In genomic region chr15:76979799-76980198, GRCm38 (mm10) we compare ENCODE assay signal across 22 mouse cellular contexts. TPM values are rescaled to one million over a fixed set of nuclear protein-coding genes. Genes with fewer than 3 reads are reported as not detected.
DNase-seq lines count a peak whose midpoint lies in the region.
"Had no signal": no experiment of that assay in that cellular context is flagged by ENCODE, and none has a peak within 500 bp of the region (broad histone marks: within the 10 kb centered on the region; RNA-seq: fewer than 3 reads in every experiment).

No protein-coding gene starts in this region.

- 0 out of 2 replicates have a peak, but pooled peaks cover 4% of the 10 kb centered on the region for H3K27me3 ChIP-seq in heart, embryonic 10.5 days (ENCODE audit: insufficient read depth, poor library complexity, severe bottlenecking)
- H3K27me3 ChIP-seq: embryonic facial prominence, embryonic 12.5 days; embryonic facial prominence, embryonic 15.5 days; heart, embryonic 12.5 days; intestine, embryonic 15.5 days had no signal

- peak overlapping the region; percentile 12 for H3K27ac ChIP-seq in heart, embryonic 10.5 days
- peak overlapping the region; percentile 79 for H3K27ac ChIP-seq in brown adipose tissue, adult 24 weeks (replicated peaks; ENCODE audit: low read depth, low read length)
- H3K27ac ChIP-seq: embryonic facial prominence, embryonic 12.5 days; embryonic facial prominence, embryonic 15.5 days; gastrocnemius, adult 2 months; hindbrain, embryonic 10.5 days; hindbrain, embryonic 13.5 days; intestine, embryonic 15.5 days had no signal

- peak; percentile 42 to 81 for DNase-seq in adrenal gland, adult (ENCODE audit: inconsistent age in 2 of 2, low spot score in 1 of 2)
- no peak for DNase-seq in adrenal gland, adult 18-20 months (ENCODE audit: low spot score in 2 of 2)
- DNase-seq in heart, embryonic 10.5 days (ENCODE audit: low spot score) = no peak
- DNase-seq in heart, postnatal 4 days = no peak
- DNase-seq in adrenal gland, postnatal 10 days = peak; percentile 35
- DNase-seq in kidney, postnatal 10 days = no peak
- no peak for DNase-seq in urinary bladder, adult 18-20 months (ENCODE audit: low spot score in 2 of 2)
- DNase-seq: cerebellum, adult 18-20 months; cerebellum, adult 9-11 months; cerebellum, postnatal 25 days; forebrain, postnatal 0 days; gastrocnemius, adult 2 months; gastrocnemius, postnatal 14 days; heart, postnatal 14 days; kidney, adult 11 months had no signal

- 73% methylated on average over 4 of the region's 4 CpGs for WGBS in heart, embryonic 10.5 days

- no peak overlapping the region for H3K4me3 ChIP-seq in heart, embryonic 10.5 days
- no peak overlapping the region for H3K4me3 ChIP-seq in brown adipose tissue, adult 24 weeks (ENCODE audit: insufficient read depth, low read depth, low read length)
- H3K4me3 ChIP-seq: embryonic facial prominence, embryonic 12.5 days; embryonic facial prominence, embryonic 15.5 days; gastrocnemius, adult 2 months; heart, embryonic 12.5 days; hindbrain, embryonic 10.5 days; hindbrain, embryonic 13.5 days; intestine, embryonic 15.5 days had no signal

- no peaks in the 10 kb centered on the region for H3K4me1 ChIP-seq in heart, embryonic 10.5 days
- H3K4me1 ChIP-seq in brown adipose tissue, adult 24 weeks (ENCODE audit: control insufficient read depth, insufficient read depth, insufficient read length, low read length) = 0 out of 2 replicates have a peak, but pooled peaks cover 4% of the 10 kb centered on the region
- H3K4me1 ChIP-seq: embryonic facial prominence, embryonic 12.5 days; heart, embryonic 12.5 days; intestine, embryonic 15.5 days had no signal

- no peaks in the 10 kb centered on the region for H3K36me3 ChIP-seq in heart, embryonic 10.5 days
- H3K36me3 ChIP-seq: embryonic facial prominence, embryonic 12.5 days; embryonic facial prominence, embryonic 15.5 days; heart, embryonic 12.5 days; hindbrain, embryonic 10.5 days; hindbrain, embryonic 13.5 days; intestine, embryonic 15.5 days had no signal

- H3K9me3 ChIP-seq in heart, embryonic 10.5 days = no peaks in the 10 kb centered on the region
- H3K9me3 ChIP-seq: embryonic facial prominence, embryonic 12.5 days; embryonic facial prominence, embryonic 15.5 days; hindbrain, embryonic 10.5 days; hindbrain, embryonic 13.5 days; intestine, embryonic 15.5 days had no signal

RNA-seq across cellular contexts. Expression of gene 1110038F14Rik, which starts 31.5 kb away (rescaled TPM):
- 10 to 100 TPM; 33.6 to 36.3 TPM for total RNA-seq in adrenal gland, adult 18-20 months (2021)
- 50.5 and 57.3 TPM in 2 replicates for polyA plus RNA-seq in heart, embryonic 10.5 days (2016; fragmentation: Nextera tagmentation; extraction: Ambion mirVana)
- total RNA-seq in heart, postnatal 4 days (2021) = 10 to 100 TPM; 27.7 to 30.0 TPM
- 10 to 100 TPM; 38.5 to 44.6 TPM for total RNA-seq in adrenal gland, postnatal 10 days (2021)
- 17.0 and 17.4 TPM in 2 replicates for polyA plus RNA-seq in brown adipose tissue, adult 24 weeks (2012; ENCODE audit: insufficient read depth, insufficient read length, missing spikeins)

RNA-seq across cellular contexts. Expression of gene Zfp647, which starts 54.6 kb away (rescaled TPM):
- 1 to 10 TPM; 2.2 to 3.4 TPM for total RNA-seq in adrenal gland, adult 18-20 months (2021)
- 11.0 and 16.8 TPM in 2 replicates for polyA plus RNA-seq in heart, embryonic 10.5 days (2016; fragmentation: Nextera tagmentation; extraction: Ambion mirVana)
- 1 to 10 TPM; 4.7 to 5.6 TPM for total RNA-seq in heart, postnatal 4 days (2021)
- 1 to 10 TPM; 4.4 to 6.9 TPM for total RNA-seq in adrenal gland, postnatal 10 days (2021)
- 1.1 and 2.5 TPM in 2 replicates for polyA plus RNA-seq in brown adipose tissue, adult 24 weeks (2012; ENCODE audit: insufficient read depth, insufficient read length, missing spikeins)

Comparison
In these comparisons a context has a peak if more than half of its experiments do, and no peak if none do; other contexts are left out.
1. DNase-seq: peak in adrenal gland, adult (2 of 2) and adrenal gland, postnatal 10 days (single experiment); none in adrenal gland, adult 18-20 months (0 of 2), heart, embryonic 10.5 days (single experiment), heart, postnatal 4 days (single experiment), kidney, postnatal 10 days (single experiment) and urinary bladder, adult 18-20 months (0 of 2).